Mouse (Mus musculus) liver, embryonic 15.5 days (tissue): ENCODE data around the gene Gm5485. TPM values are rescaled to one million over a fixed set of nuclear protein-coding genes. Genes with fewer than 3 reads are reported as not detected.

Source experiments
- ATAC-seq: fragments of 200-750 bp; cut with Nextera tagmentation; 2 replicates; pipeline ENCODE4 v1.8.0; 2017; ENCODE audit warnings: moderate number of reproducible peaks, mild to moderate bottlenecking, moderate library complexity; ENCODE audit not compliant: insufficient read depth
- H3K27ac ChIP-seq: fragments of 300-500 bp; sonication (generic); replicated peaks from 2 replicates; pipeline ENCODE4 v1.5.1; 2015; ENCODE audit warnings: mild to moderate bottlenecking, inconsistent platforms
- H3K27me3 ChIP-seq: fragments of 300-500 bp; sonication (generic); 2 replicates; pipeline ENCODE4 v1.6.1; 2015; ENCODE audit warnings: mild to moderate bottlenecking, inconsistent platforms
- H3K36me3 ChIP-seq: fragments of 300-500 bp; sonication (generic); replicated peaks from 2 replicates; pipeline ENCODE4 v1.6.1; 2015; ENCODE audit warnings: moderate library complexity, mild to moderate bottlenecking, inconsistent platforms
- H3K4me1 ChIP-seq: fragments of 300-500 bp; sonication (generic); replicated peaks from 2 replicates; pipeline ENCODE4 v1.6.1; 2015; ENCODE audit warnings: inconsistent platforms
- H3K4me2 ChIP-seq: fragments of 300-500 bp; sonication (generic); 2 replicates; pipeline ENCODE4 v1.6.1; 2015; ENCODE audit warnings: moderate library complexity, mild to moderate bottlenecking, inconsistent platforms
- H3K4me3 ChIP-seq: fragments of 300-500 bp; sonication (generic); replicated peaks from 2 replicates; pipeline ENCODE4 v1.5.1; 2015; ENCODE audit warnings: mild to moderate bottlenecking, inconsistent platforms
- H3K9ac ChIP-seq: fragments of 300-500 bp; sonication (generic); 2 replicates; pipeline ENCODE4 v1.6.1; 2015; ENCODE audit warnings: moderate library complexity, mild to moderate bottlenecking, inconsistent platforms
- H3K9me3 ChIP-seq: fragments of 300-500 bp; sonication (generic); replicated peaks from 2 replicates; pipeline ENCODE4 v1.6.1; 2016; ENCODE audit warnings: inconsistent platforms
- WGBS: fragments of 180-500 bp; shearing (Covaris S2); methylation state at CpG from one replicate; pipeline ENCODE4 v1.1.7; 2015; ENCODE audit warnings: mixed read lengths; ENCODE audit not compliant: insufficient replicate concordance; 5-methylcytosine and 5-hydroxymethylcytosine counted together
- polyA plus RNA-seq: library from polyadenylated mRNA; unstranded; fragments of >200 nt; fragmentation: Nextera tagmentation; extraction: Ambion mirVana; gene quantifications from 2 replicates; pipeline ENCODE4 v1.2.1, GENCODE M21; 2015

Gm5485 gene
- polyA plus RNA-seq, 1 experiment from 2014 or later: not detected

GRCm38 (mm10) chr16:48368096-48368495, 44.1 kb downstream of the Gm5485 start:
- 85% methylated on average over 2 of the region's 2 CpGs for whole genome bisulfite sequencing
- no peak overlapping the region for H3K27ac ChIP-seq
- no peak for ATAC-seq
- no peaks in the 10 kb centered on the region for H3K36me3 ChIP-seq
- H3K4me2 ChIP-seq: no peak overlapping the region
- H3K4me3 ChIP-seq: no peak overlapping the region
- no peak overlapping the region for H3K9ac ChIP-seq
- no peaks in the 10 kb centered on the region for H3K9me3 ChIP-seq
- no peaks in the 10 kb centered on the region for H3K27me3 ChIP-seq
- no peaks in the 10 kb centered on the region for H3K4me1 ChIP-seq

GRCm38 (mm10) chr16:48366801-48367200, 45.4 kb downstream of the Gm5485 start:
- Histone ChIP-seq H3K36me3 (no peaks in the 10 kb centered on the region), H3K9ac (no peak overlapping the region), H3K9me3 (no peaks in the 10 kb centered on the region), H3K4me1 (no peaks in the 10 kb centered on the region), H3K4me2 (no peak overlapping the region), H3K4me3 (no peak overlapping the region), H3K27ac (no peak overlapping the region), H3K27me3 (no peaks in the 10 kb centered on the region)
- ATAC-seq: no peak
- WGBS: 64% methylated on average over 5 of the region's 5 CpGs

- Histone ChIP-seq H3K27ac (no peak overlapping the region), H3K9me3 (no peaks in the 10 kb centered on the region), H3K9ac (no peak overlapping the region), H3K4me2 (no peak overlapping the region), H3K27me3 (no peaks in the 10 kb centered on the region), H3K4me3 (no peak overlapping the region), H3K4me1 (no peaks in the 10 kb centered on the region), H3K36me3 (no peaks in the 10 kb centered on the region)
- WGBS: 79% methylated on average over 12 of the region's 12 CpGs
- no peak for ATAC-seq
Observed at GRCm38 (mm10) chr16:48360887-48361286, 51.3 kb downstream of the Gm5485 start.

GRCm38 (mm10) chr16:48356417-48356816, 55.8 kb downstream of the Gm5485 start:
- H3K36me3 ChIP-seq: no peaks in the 10 kb centered on the region
- no peak overlapping the region for H3K27ac ChIP-seq
- no peaks in the 10 kb centered on the region for H3K4me1 ChIP-seq
- H3K4me3 ChIP-seq: no peak overlapping the region
- WGBS: 71% methylated on average over 1 of the region's 1 CpGs
- no peak overlapping the region for H3K9ac ChIP-seq
- ATAC-seq: no peak
- no peaks in the 10 kb centered on the region for H3K9me3 ChIP-seq
- no peak overlapping the region for H3K4me2 ChIP-seq
- no peaks in the 10 kb centered on the region for H3K27me3 ChIP-seq

DNA sequence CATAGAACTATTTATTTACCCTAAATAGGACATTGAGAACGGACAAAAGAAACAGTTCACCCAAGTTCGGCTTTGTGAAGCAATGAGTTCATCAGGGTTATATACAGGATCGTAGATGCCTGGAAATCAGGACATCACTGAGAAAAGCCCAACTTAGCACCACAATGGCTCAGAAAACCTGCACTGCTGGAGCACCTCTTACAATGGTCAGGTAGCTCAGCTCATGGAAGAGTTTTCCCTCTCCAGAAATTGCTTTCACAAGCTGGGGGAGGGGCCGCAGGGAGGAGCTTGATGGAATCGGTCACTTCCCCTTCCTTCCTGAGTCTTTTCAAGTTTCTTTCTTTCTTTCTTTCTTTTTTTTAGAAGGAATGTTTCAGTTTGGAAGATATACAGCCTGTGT, 56.5 kb downstream of the Gm5485 start:
- Histone ChIP-seq H3K4me1 (no peaks in the 10 kb centered on the region), H3K9me3 (no peaks in the 10 kb centered on the region), H3K9ac (no peak overlapping the region), H3K4me3 (no peak overlapping the region), H3K27me3 (no peaks in the 10 kb centered on the region), H3K4me2 (no peak overlapping the region), H3K36me3 (no peaks in the 10 kb centered on the region), H3K27ac (no peak overlapping the region)
- WGBS: 71% methylated on average over 5 of the region's 5 CpGs
- no peak for ATAC-seq

Other genes with a start within 250 kb of the Gm5485 start
- not detected in 2 replicates for gene Dppa4, start 128.7 kb downstream of the Gm5485 start, polyA plus RNA-seq
- gene Dppa2, start 108.5 kb downstream of the Gm5485 start, polyA plus RNA-seq: not detected in 2 replicates
- gene Morc1, start 18.8 kb upstream of the Gm5485 start, polyA plus RNA-seq: not detected in 2 replicates